Mouse (Mus musculus) T-helper 17 cell (primary cell): ENCODE results near the gene Nr2f1.

ENCODE experiments used
- in situ Hi-C, 2 experiments: fragments of 300-600 bp; cut with MboI, MseI; formaldehyde crosslinking; loops; 1 replicate in 1 of 2; 2 replicates in 1 of 2; pipeline ENCODE4 v1.15.1; 2025; ENCODE audit warnings: high pct_unique_total_duplicates in 2 of 2

The Nr2f1 gene

DNA sequence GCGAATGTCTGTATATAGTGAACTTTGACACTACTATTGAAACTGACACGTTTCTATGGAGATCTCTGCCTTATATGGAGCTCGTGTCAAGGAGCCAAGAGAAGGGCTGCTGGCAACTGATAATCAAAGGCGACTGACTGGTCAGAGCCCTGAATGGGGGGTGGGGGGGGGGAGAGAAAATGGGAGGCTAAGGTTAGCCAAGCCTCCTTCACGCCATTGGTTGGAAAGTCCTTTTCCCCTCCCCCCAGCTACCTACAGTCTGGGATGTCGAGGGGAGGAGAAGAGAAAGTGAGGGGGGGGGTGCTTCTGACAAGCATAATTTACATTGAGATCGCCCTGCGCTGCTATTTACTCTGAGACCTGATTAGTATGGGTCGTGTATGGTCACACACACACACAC lies 850 bp upstream of the Nr2f1 start:
- in situ Hi-C loops: no loop called here

DNA sequence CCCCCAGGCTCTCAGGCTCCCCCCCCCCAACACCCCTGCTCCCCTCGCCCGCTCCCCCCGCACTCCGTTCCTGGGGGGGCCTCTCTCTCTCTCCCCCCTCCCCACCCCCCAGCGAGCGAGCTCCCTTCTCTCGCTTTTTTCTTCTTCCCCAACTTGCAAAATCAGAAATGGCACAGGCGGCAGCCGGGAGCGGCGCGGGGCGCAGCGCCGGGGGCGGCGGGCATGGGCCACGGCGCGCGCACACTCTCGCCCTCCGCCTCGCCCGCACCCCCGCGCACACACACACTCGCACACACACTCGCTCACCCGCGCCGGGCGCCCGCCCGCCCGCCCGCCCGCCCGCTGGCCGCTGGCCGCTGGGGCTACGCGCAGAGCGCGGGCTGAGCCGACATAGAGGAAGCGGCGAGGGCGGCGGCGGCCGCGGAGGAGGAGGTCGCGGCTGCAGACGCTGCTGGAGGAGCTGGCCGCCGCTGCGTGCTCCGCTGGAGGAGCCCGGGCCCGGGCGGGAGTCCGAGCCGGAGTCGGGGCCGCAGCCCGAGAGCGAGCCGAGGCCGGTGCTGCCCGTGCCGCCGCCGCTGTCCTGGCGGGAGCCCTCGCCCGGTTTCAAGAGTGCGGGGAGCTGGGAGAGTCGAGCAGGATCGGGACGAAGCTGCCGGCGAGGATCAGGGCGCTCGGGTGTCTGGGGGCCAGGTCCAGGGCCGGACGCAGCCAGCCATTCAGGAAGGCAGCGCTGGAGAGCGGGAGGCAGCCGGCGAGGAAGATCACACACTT lies 501 bp downstream of the Nr2f1 start:
- in situ Hi-C loops: loop anchor here (10.0 to 25.0 kb wide), 4 partner anchors 294 to 1362 kb away; no protein-coding TSS in a partner anchor

DNA sequence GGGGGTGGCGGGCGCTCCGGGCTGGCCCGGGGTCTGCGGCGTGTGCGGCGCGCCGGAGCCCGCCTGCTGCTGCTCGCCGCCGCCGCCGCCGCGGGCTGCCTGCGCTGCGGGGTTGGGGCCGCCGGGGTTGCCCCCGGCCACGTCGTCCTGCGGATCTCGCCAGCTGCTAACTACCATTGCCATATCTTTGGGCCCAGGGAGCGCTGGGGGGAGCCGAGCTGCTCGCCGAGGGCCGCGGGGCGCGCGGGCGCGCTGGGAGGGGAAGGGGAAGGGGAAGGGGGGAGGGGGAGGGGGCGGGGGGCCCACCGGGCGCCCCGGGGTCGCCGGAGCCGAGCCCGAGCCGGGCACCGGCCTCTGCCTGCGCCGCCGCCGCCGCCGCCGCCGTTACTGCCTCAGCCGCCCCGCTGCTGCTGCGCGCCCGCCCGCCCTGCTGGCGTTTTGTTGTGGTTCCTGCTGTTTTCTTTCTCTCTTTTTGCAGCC lies 1.1 kb downstream of the Nr2f1 start:
- in situ Hi-C loops: loop anchor here (10.0 to 25.0 kb wide), 4 partner anchors 294 to 1361 kb away; no protein-coding TSS in a partner anchor

DNA sequence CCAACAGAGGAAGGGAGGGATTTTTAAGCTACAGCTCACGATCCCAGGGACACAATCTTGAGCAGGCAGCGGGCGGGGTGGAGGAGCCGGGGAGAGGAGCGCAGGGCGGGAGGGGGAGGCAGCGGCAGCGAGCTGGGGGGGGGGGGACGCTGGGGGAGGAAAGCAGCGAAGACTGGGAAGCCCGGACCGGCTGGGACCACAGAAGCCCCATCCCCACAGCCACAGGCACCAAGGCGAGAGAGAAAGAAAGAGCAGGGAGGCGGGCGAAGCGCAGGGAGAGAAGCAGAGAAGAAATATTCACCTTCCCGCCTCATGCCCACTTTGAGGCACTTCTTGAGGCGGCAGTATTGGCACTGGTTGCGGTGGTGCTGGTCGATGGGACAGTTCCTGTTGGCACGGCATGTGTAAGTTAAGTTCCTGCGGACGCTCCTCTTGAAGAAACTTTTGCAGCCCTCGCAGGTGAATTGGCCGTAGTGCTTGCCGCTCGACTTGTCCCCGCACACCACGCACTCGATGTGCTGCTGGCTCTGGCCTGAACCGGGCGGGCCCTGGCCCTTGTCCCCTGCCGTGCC lies 1.7 kb downstream of the Nr2f1 start:
- in situ Hi-C loops: loop anchor here (10.0 to 25.0 kb wide), 4 partner anchors 293 to 1361 kb away; no protein-coding TSS in a partner anchor

DNA sequence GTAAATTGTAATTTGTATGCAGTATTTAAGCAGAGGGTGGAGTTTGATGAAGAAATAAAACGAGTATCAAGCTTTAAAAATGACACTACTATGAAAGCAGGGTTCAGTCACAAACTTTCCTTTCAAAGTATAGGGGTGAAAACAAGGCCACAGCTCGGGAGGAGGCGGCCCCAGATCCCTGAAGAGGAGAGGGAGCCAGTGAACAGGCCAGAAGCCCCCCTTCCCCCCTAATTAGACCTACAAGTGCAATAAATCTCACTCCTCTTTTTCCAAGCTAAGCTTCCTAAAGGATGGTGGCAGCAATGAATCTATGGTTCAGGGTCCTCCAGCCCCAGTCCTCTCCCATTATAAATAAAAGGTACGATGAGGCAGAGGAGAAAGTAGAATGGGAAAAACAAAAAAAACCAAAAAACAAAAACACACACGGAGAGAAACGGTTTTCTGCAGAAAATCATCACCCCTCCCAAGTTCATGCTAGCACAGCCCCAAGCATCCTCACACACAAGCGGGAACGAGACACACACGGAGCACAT lies 2.2 kb downstream of the Nr2f1 start:
- in situ Hi-C loops: loop anchor here (10.0 to 25.0 kb wide), 4 partner anchors 293 to 1360 kb away; no protein-coding TSS in a partner anchor

DNA sequence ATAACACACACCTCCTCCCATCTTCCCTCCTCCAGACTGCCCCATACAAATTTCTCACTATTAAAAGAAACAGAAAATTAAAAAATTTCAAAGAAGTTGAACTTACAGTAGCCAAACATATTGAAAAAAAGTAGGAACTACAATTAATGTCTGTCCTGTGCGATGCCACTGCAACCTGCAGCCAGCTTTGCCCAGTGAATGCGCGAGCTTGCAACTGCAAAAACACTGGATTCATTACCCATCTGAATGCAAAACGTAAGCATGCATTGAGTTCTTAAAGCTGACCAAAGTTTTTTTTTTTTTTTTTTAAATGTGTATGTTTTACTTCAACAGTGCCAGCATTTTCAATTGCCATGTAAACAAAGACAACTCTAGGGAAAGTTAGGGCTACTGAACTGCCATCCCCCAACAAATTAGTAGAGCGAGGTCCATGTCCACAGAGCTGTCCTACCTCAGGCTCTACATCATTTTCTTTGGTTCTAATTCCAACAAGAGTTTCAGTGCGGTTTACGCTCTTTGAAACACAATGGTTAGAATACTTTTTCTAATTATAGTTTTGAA lies 3.2 kb downstream of the Nr2f1 start:
- in situ Hi-C loops: loop anchor here (10.0 to 25.0 kb wide), 4 partner anchors 292 to 1359 kb away; no protein-coding TSS in a partner anchor

DNA sequence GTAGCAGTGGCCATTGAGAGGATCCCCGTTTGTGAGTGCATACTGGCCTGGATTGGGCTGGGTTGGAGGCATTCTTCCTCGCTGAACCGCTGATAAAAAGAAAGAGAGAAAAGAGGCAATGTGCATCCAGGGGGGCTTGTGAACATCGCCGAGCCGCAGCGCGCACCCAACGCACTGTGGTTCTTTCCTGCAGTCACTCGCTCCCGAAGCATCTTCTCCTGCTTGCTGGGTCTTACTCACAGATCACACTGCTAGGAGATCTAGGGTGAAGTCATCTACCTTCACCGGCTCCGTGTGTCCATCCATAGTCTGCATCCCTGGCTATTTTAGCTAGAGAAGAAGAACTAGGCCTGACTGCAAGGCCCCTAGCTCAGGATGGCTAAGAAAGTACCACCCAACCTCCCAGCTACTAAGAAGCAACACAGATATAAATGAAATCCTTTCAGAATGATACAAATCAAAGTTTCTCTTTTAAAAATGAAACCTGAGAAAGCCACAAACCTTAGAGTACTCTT lies 3.9 kb downstream of the Nr2f1 start:
- in situ Hi-C loops: loop anchor here (10.0 to 25.0 kb wide), 4 partner anchors 291 to 1358 kb away; no protein-coding TSS in a partner anchor

DNA sequence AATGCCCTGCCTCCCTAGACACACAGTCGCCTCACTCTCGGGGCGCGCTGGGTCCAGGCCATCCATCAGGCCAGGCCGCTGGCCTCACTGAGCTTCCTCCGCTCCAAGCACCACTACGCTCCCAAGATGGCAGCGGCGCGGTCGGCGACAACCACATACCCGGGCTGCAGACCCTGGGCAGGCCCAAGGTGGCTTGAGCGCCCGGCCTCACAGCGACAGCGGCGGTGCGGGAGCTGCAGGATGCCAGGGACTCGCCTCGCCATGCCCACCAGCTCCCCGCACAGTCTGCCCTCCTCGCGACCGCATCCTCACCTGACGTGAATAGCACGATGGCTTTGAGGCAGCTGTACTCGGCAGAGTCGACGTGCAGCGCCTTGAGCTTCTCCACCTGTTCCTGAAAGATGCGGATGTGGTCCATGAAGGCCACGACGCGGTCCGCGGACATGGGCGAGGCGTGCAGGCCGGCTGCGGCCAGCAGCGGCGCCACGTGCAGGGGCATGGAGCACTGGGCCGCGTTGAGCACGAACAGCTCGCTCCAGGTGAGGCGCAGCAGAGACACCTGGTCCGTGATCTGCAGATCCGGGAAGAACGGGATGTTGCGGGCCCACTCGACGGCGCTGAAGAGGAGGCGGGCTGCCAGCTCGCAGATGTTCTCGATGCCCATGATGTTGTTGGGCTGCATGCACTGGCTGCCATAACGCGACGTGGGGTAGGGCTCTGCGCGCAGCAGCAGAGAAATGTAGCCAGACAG lies 4.5 kb downstream of the Nr2f1 start:
- in situ Hi-C loops: loop anchor here (5.0 to 25.0 kb wide), 5 partner anchors 83 to 1358 kb away; no protein-coding TSS in a partner anchor

DNA sequence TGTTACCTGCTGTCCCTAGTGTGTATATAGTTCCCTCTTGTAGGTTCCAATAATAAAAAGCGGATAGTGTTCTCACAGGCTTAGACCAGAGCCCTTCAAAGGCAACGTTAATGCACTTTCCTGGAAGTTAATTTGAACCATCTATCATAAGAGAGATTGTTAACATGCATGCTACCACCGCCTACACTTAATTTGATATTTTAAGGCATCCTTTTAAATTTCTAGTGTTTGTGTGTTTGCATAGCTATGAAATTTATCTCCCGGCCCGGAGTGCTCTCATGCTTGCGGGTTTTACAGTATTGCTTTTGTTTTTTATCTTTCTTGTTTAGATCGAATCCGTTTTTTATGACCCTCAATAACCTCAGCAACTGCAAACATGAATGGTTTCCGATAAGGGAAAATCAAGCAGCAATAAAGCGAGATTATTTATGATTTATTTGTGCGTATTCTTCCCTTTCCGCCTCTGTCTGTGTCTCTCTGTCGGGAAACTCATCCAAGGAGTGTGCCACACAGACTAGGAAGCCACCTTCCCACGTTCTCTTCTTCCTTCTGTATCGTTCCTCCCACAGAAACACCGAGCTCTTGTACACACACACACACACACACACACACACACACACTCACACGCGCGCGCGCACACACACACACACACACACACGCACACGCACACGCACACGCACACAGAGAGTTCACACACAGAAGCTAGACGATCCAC lies 5.3 kb downstream of the Nr2f1 start:
- in situ Hi-C loops: loop anchor here (5.0 to 25.0 kb wide), 5 partner anchors 82 to 1357 kb away; no protein-coding TSS in a partner anchor

DNA sequence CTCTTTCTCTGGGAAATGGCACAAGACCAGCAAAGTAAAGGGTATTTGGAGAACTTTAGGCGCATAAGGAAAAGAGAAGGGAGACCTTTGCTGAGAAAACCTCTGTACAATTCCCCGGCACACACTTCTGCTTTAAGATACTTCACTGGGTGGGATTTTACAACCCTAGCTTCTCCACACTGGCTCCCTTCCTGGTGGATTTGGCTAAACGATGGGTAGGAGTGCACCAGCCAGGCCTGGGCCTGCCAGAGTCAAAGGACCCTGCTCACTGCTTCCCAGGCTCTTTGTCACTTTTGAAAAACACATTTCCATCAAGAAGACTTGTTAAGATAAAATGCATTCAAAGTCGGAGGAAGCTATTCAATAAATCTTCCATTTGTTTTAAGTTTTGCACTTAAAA lies 6.3 kb downstream of the Nr2f1 start:
- in situ Hi-C loops: loop anchor here (5.0 to 25.0 kb wide), 5 partner anchors 81 to 1356 kb away; no protein-coding TSS in a partner anchor

DNA sequence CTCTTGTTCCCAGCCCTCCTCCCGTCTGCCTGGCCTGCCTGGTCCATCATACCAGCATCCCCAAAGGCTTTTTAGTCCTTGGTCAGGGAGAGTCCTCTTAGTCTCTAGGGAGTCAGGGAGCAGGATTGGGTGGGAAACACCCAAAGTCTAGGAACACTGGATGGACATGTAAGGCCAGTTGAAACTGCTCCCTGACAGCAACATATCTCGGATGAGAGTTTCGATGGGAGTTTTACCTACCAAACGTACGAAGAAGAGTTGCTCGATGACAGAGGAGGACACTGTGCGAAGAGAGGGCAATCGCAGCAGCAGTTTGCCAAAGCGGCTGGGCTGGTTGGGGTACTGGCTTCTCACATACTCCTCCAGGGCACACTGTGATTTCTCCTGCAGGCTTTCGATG lies 10.0 kb downstream of the Nr2f1 start:
- in situ Hi-C loops: loop anchor here (10.0 to 25.0 kb wide), 4 partner anchors 205 to 1352 kb away; no protein-coding TSS in a partner anchor

DNA sequence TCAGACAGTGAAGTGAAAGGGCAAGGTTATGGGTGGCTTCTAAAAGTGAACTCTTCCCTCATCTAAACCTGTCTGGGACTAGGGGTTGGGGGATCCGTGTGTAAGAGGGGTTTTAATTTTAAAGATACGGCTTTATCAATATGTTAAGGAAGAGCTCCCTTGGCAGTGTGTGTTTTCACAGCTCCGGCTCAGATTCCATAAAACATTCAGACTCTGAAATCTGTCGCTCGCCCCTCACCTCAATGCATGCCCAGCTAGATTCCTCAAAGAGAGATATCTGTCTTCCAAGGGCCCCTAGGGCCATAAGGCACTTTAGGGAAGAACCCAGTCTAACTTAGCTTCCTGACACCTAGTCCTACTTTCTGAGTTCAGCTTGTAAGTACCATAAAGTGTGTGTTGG lies 11.7 kb downstream of the Nr2f1 start:
- in situ Hi-C loops: loop anchor here (10.0 to 25.0 kb wide), 4 partner anchors 203 to 1351 kb away; no protein-coding TSS in a partner anchor

DNA sequence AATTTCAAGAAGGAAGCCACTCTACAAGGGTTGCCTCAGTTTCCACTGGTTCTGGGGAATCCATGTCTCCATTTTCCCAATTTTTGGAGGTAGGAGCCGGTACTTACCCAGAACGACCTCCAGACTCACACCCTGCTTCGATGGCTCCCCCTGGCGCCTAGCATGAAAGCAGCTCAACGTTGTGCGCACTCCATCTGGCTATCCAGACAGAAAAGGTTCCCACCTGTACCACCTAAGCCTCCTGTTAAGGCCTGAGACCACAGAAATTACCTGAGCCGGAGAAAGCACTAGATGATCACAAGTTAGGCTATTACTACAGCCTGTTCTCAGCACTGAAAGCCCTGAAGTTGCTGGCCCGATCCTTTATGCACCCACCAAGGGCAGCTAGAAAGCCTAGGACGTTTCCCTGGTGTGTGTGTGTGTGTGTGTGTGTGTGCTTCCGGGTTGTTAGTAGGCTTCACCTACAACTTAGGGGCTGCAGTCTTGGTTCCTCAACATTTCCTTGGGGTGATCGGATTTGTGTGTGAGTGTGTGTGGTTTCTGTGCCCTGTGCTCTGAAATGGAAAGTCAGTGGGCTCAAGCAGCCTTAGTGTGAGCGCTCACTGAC lies 13.1 kb downstream of the Nr2f1 start:
- in situ Hi-C loops: loop anchor here (10.0 to 25.0 kb wide), 4 partner anchors 202 to 1349 kb away; no protein-coding TSS in a partner anchor

DNA sequence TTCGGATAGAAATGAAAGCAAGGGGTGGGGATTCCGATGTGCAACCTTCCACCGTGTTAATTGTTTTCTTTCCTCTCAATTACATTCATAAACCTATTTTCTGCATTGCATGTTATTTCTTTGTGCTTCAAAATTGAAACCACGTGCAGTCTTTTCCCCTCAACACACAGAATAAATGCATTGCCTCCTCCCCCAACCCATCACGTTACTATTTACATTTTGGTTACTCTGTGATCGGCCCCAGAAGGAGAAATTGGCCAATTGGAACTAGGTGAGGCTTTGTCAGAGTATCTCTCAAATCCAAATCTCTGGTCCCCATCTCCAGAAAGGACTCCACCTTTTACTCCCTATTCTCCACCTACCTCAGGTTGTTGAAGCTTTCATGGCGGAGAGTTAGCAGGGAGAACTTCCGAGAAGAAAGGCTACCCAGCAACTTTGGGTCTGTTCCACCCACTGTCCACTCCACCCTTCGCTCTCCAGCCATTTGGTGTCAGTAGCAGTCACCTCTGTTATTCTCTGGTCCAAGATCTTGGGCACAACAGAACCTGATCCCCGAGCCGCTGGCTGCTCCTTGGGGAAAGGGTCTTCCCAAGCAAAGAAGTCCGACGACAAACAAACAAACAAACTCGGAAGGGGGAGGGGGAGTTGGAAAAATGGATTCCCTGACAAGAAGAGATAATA lies 14.6 kb downstream of the Nr2f1 start:
- in situ Hi-C loops: loop anchor here (10.0 to 25.0 kb wide), 4 partner anchors 200 to 1348 kb away; no protein-coding TSS in a partner anchor

DNA sequence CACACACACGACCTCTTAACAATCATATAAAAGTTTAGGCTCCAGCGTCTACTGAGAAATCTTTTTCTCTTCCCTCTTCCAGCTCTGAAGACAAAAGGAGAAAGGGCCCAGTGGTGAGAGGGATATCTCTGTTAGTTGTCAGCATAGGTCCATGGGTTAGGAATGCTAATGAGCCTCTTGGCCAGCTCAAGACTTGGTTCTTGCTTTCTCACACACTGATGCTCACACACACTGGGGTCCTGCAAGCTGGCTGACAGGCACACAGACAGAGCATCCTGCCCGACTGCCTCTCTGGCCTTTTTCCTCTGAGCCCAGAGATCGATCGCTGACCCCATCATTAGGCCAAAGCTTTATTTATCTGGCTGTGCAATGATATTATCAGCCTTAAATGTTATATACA lies 15.6 kb downstream of the Nr2f1 start:
- in situ Hi-C loops: loop anchor here (10.0 to 25.0 kb wide), 4 partner anchors 199 to 1347 kb away; no protein-coding TSS in a partner anchor

DNA sequence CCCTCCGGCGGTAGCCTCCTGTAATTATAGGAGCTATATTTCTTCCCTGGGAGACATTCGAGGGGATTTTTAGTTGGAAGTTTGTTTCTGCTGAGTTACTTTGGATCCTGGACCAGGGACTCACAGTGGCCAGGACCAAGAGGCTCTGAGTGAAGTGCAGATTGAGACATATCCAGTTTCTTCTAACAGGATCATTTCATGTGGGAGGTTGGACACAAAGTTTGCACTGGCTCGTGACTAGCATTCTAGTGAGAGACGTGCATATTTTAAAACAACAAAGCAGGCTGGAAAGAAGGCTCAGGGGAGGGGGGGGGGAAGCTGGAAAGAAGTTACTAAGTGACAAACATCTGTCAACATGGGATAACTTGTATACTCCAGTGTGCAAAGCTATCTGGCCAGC lies 16.6 kb downstream of the Nr2f1 start:
- in situ Hi-C loops: loop anchor here (10.0 to 25.0 kb wide), 4 partner anchors 198 to 1346 kb away; no protein-coding TSS in a partner anchor

DNA sequence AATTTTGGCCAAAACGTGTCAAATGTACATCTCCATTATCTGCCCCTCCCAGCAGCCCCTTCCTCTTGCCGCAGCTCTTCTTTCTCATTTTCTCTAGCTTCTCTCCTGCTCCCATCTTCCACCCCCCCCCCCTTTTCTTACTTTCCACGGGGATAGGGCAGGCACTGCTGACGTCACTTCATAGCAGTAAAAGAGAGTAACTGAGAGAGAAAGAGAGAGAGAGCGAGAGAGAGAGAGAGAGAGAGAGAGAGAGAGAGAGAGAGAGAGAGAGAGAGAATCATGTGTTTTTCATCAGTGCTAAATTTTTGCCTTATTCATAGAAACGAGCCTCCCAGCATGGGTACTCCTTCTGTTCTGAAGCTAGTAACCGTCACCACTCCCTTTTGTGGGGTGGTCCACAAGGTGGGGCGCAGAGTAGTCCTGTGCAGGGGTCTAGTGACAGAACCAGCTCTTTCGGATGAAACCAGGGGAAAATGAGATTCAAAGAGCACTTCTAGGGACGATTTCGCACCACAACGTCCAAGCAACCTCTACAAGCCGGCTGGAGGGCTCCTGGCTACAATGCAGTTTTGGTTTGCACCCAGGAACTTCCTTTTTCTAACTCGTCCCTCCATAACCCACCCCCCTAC lies 17.5 kb downstream of the Nr2f1 start:
- in situ Hi-C loops: loop anchor here (10.0 to 25.0 kb wide), 4 partner anchors 197 to 1345 kb away; no protein-coding TSS in a partner anchor
